Mouse (Mus musculus) frontal cortex, postnatal 36 days (tissue): ENCODE data around the gene Timm17a.

Source experiments
- DNase-seq, 2 experiments: peaks; one replicate each; pipeline ENCODE4 v3.0.0; 2022; ENCODE audit warnings: low spot score in 2 of 2

The Timm17a gene

GRCm38 (mm10) chr1:135280646-135281045 lies 32.9 kb downstream of the Timm17a start:
- peak; percentile 50 to 54 for DNase-seq

- DNase-seq, result no peak
Measured at GRCm38 (mm10) chr1:135271371-135271770, 42.2 kb downstream of the Timm17a start.

GRCm38 (mm10) chr1:135267663-135268446 lies 45.7 kb downstream of the Timm17a start:
- no peak for DNase-seq

GRCm38 (mm10) chr1:135265834-135266233 lies 47.7 kb downstream of the Timm17a start:
- no peak for DNase-seq

- no peak for DNase-seq
Measured at GRCm38 (mm10) chr1:135263316-135263715, 50.3 kb downstream of the Timm17a start.

- no peak for DNase-seq
Measured at GRCm38 (mm10) chr1:135262329-135262728, 51.2 kb downstream of the Timm17a start.

GRCm38 (mm10) chr1:135260931-135261330 lies 52.6 kb downstream of the Timm17a start:
- no peak for DNase-seq

- DNase-seq, result peak; percentile 61 to 66
Measured at GRCm38 (mm10) chr1:135259128-135259436, 54.5 kb downstream of the Timm17a start.

GRCm38 (mm10) chr1:135258380-135259127 lies 55.0 kb downstream of the Timm17a start, which contains the start of gene Elf3:
TSS of gene Elf3 (minus strand) at chr1:135258568.
- DNase-seq, result no peak

GRCm38 (mm10) chr1:135256299-135256698 lies 57.3 kb downstream of the Timm17a start:
- no peak for DNase-seq

GRCm38 (mm10) chr1:135252854-135253253 lies 60.7 kb downstream of the Timm17a start:
- no peak for DNase-seq

GRCm38 (mm10) chr1:135251405-135251804 lies 62.2 kb downstream of the Timm17a start:
- DNase-seq, result no peak

- DNase-seq, result no peak
Measured at GRCm38 (mm10) chr1:135250706-135251105, 62.9 kb downstream of the Timm17a start.

- peak; percentile 34 to 63 for DNase-seq
Measured at GRCm38 (mm10) chr1:135248434-135248850, 65.1 kb downstream of the Timm17a start.
